Mouse (Mus musculus): ENCODE measurements around the gene 1810010D01Rik. TPM values are rescaled to one million over a fixed set of nuclear protein-coding genes. Genes with fewer than 3 reads are reported as not detected.

Gene 1810010D01Rik
- total and polyA plus RNA-seq, 3 experiments, result not detected

- Histone ChIP-seq H3K79me2 (replicated peaks; ENCODE audit: control insufficient read depth, extremely low read depth, insufficient read depth, poor library complexity, severe bottlenecking) (no peaks in the 10 kb centered on the region), H3K27ac (ENCODE audit: insufficient read depth, low read depth) (no peak overlapping the region), H3K4me3 (replicated peaks in 1 of 3; ENCODE audit: low read depth in 2 of 3, low read length in 2 of 3, poor library complexity in 1 of 3) (no peak overlapping the region), H3K9me3 (replicated peaks; ENCODE audit: low read length) (no peaks in the 10 kb centered on the region), H3K27me3 (replicated peaks) (peaks cover 65% of the 10 kb centered on the region), H3K4me2 (ENCODE audit: insufficient read depth, low read depth, poor library complexity, severe bottlenecking) (no peak overlapping the region), H3K36me3 (replicated peaks in 1 of 2; ENCODE audit: control insufficient read depth in 1 of 2, insufficient read depth in 1 of 2, low read length in 1 of 2) (no peaks in the 10 kb centered on the region), H3K9ac (ENCODE audit: insufficient read depth, low read depth) (no peak overlapping the region), H3K4me1 (ENCODE audit: control insufficient read depth in 1 of 2, insufficient read depth in 2 of 2) (peaks cover 12 to 15% of the 10 kb centered on the region in 2 experiments)
- TF ChIP-seq TCF12 (IDR thresholded peaks at IDR 0.05; ENCODE audit: low read depth, low read length) (no peak), MAFK (IDR thresholded peaks at IDR 0.05; ENCODE audit: insufficient replicate concordance, low read length) (no peak), BHLHE40 (IDR thresholded peaks at IDR 0.05; ENCODE audit: low read depth, low read length) (no peak), USF1 (IDR thresholded peaks at IDR 0.05; ENCODE audit: low read depth, low read length) (no peak), ZKSCAN1 (IDR thresholded peaks at IDR 0.05; ENCODE audit: borderline replicate concordance, low read depth, low read length) (no peak), MAX (IDR thresholded peaks at IDR 0.05; ENCODE audit: low read length) (no peak), EP300 (IDR thresholded peaks at IDR 0.05; ENCODE audit: low read length) (no peak), ZNF384 (IDR thresholded peaks at IDR 0.05; ENCODE audit: low read depth, low read length) (no peak), JUN (IDR thresholded peaks at IDR 0.05; ENCODE audit: insufficient read depth, low read depth, low read length) (no peak), RCOR1 (conservative IDR thresholded peaks at IDR 0.05; ENCODE audit: low read depth, low read length) (no peak)
- dilution Hi-C loops (cut with MboI; ENCODE audit: extremely low pct_ligation_motif_present, extremely low pct_unique_long_range_greater_than_20kb, low sequenced_read_pairs) (no loop called here), in situ Hi-C loops (cut with MboI; ENCODE audit: low pct_ligation_motif_present, low pct_unique_long_range_greater_than_20kb, low sequenced_read_pairs) (no loop called here)
- DNase-seq (ENCODE audit: extremely low read depth), result no peak
Observed at GRCm38 (mm10) chr7:145179691-145180091, 28.2 kb downstream of the 1810010D01Rik start.

GRCm38 (mm10) chr7:145176750-145177589 lies 30.9 kb downstream of the 1810010D01Rik start:
- peaks cover 68% of the 10 kb centered on the region for H3K27me3 ChIP-seq (replicated peaks)
- no peak for TF ChIP-seq EP300 (IDR thresholded peaks at IDR 0.05; ENCODE audit: low read length)
- TF ChIP-seq ZMIZ1 (IDR thresholded peaks at IDR 0.05; ENCODE audit: low read depth, low read length), result no peak
- no peak for TF ChIP-seq MAFK (IDR thresholded peaks at IDR 0.05; ENCODE audit: insufficient replicate concordance, low read length)
- TF ChIP-seq KAT2A (IDR thresholded peaks at IDR 0.05; ENCODE audit: insufficient replicate concordance, low read length), result no peak
- no peak for TF ChIP-seq RCOR1 (conservative IDR thresholded peaks at IDR 0.05; ENCODE audit: low read depth, low read length)
- dilution Hi-C loops (cut with MboI; ENCODE audit: extremely low pct_ligation_motif_present, extremely low pct_unique_long_range_greater_than_20kb, low sequenced_read_pairs), result no loop called here

More at GRCm38 (mm10) chr7:145176750-145177589, 30.9 kb downstream of the 1810010D01Rik start:
- DNase-seq (ENCODE audit: extremely low read depth), result no peak
- H3K4me3 ChIP-seq (replicated peaks in 1 of 3; ENCODE audit: low read depth in 2 of 3, low read length in 2 of 3, poor library complexity in 1 of 3), result no peak overlapping the region
- no peak overlapping the region for H3K9ac ChIP-seq (ENCODE audit: insufficient read depth, low read depth)
- no peaks in the 10 kb centered on the region for H3K36me3 ChIP-seq (replicated peaks in 1 of 2; ENCODE audit: control insufficient read depth in 1 of 2, insufficient read depth in 1 of 2, low read length in 1 of 2)
- H3K79me2 ChIP-seq (replicated peaks; ENCODE audit: control insufficient read depth, extremely low read depth, insufficient read depth, poor library complexity, severe bottlenecking), result no peaks in the 10 kb centered on the region
- in situ Hi-C loops (cut with MboI; ENCODE audit: low pct_ligation_motif_present, low pct_unique_long_range_greater_than_20kb, low sequenced_read_pairs), result no loop called here
- H3K27ac ChIP-seq (ENCODE audit: insufficient read depth, low read depth), result no peak overlapping the region
- peaks cover 8 to 15% of the 10 kb centered on the region in 2 experiments for H3K4me1 ChIP-seq (ENCODE audit: control insufficient read depth in 1 of 2, insufficient read depth in 2 of 2)
- no peak overlapping the region for H3K4me2 ChIP-seq (ENCODE audit: insufficient read depth, low read depth, poor library complexity, severe bottlenecking)
- no peaks in the 10 kb centered on the region for H3K9me3 ChIP-seq (replicated peaks; ENCODE audit: low read length)

Data from CH12.LX (cell line).